In genomic region chr4:83049288-83049687, GRCm38 (mm10) we compare ENCODE assay signal across 13 mouse cellular contexts. TPM values are rescaled to one million over a fixed set of nuclear protein-coding genes. Genes with fewer than 3 reads are reported as not detected.
DNase-seq lines count a peak whose midpoint lies in the region; ATAC-seq and TF ChIP-seq lines count a peak whose summit lies in the region.
"Had no signal": no experiment of that assay in that cellular context is flagged by ENCODE, and none has a peak within 500 bp of the region (broad histone marks: within the 10 kb centered on the region; RNA-seq: fewer than 3 reads in every experiment).

No protein-coding gene starts in this region.

- no peak for DNase-seq in forebrain, embryonic 10.5 days (ENCODE audit: extremely low spot score, low spot score)
- no peak for DNase-seq in intestine, embryonic 14.5 days (ENCODE audit: low spot score)
- no peak for DNase-seq in neural tube, embryonic 10.5 days (ENCODE audit: extremely low spot score, low spot score)
- DNase-seq in right cerebral cortex, postnatal 10 days (ENCODE audit: low spot score in 2 of 2): no peak
- no peak for DNase-seq in right cerebral cortex, adult 18-20 months
- DNase-seq: adrenal gland, postnatal 14 days; forebrain, postnatal 0 days; gastrocnemius, postnatal 25 days; lung, postnatal 4 days had no signal

- no peaks in the 10 kb centered on the region for H3K36me3 ChIP-seq in forebrain, embryonic 10.5 days (replicated peaks)
- H3K36me3 ChIP-seq in forebrain, embryonic 13.5 days (ENCODE audit: poor library complexity, severe bottlenecking): no peaks in the 10 kb centered on the region
- no peaks in the 10 kb centered on the region for H3K36me3 ChIP-seq in intestine, embryonic 14.5 days (ENCODE audit: control insufficient read depth, insufficient read depth, low read length)
- H3K36me3 ChIP-seq in intestine, postnatal 0 days (ENCODE audit: control insufficient read depth, insufficient read depth): no peaks in the 10 kb centered on the region
- no peaks in the 10 kb centered on the region for H3K36me3 ChIP-seq in neural tube, embryonic 12.5 days

- H3K9ac ChIP-seq in forebrain, embryonic 13.5 days: no peak overlapping the region
- no peak overlapping the region for H3K9ac ChIP-seq in intestine, embryonic 14.5 days (ENCODE audit: low read length)
- no peak overlapping the region for H3K9ac ChIP-seq in intestine, postnatal 0 days (ENCODE audit: low read depth, low read length)
- no peak overlapping the region for H3K9ac ChIP-seq in neural tube, embryonic 12.5 days
- H3K9ac ChIP-seq: forebrain, postnatal 0 days had no signal

- H3K4me1 ChIP-seq in forebrain, embryonic 10.5 days: peaks cover 84% of the 10 kb centered on the region
- H3K4me1 ChIP-seq in forebrain, embryonic 13.5 days: peaks cover 30% of the 10 kb centered on the region
- H3K4me1 ChIP-seq in intestine, embryonic 14.5 days (replicated peaks; ENCODE audit: control insufficient read depth, insufficient read depth, low read length): peaks cover 26% of the 10 kb centered on the region
- H3K4me1 ChIP-seq in intestine, postnatal 0 days (replicated peaks; ENCODE audit: control insufficient read depth, insufficient read depth, low read length): no peaks in the 10 kb centered on the region
- peaks cover 43% of the 10 kb centered on the region for H3K4me1 ChIP-seq in neural tube, embryonic 12.5 days

- 22% methylated on average over 3 of the region's 3 CpGs for WGBS in forebrain, embryonic 10.5 days
- WGBS in forebrain, embryonic 13.5 days: 42% methylated on average over 3 of the region's 3 CpGs
- 24% methylated on average over 3 of the region's 3 CpGs for WGBS in intestine, embryonic 14.5 days
- 46% methylated on average over 3 of the region's 3 CpGs for WGBS in intestine, postnatal 0 days
- 32% methylated on average over 3 of the region's 3 CpGs for WGBS in neural tube, embryonic 12.5 days

- no peak overlapping the region for H3K4me2 ChIP-seq in forebrain, embryonic 13.5 days
- H3K4me2 ChIP-seq in intestine, embryonic 14.5 days (ENCODE audit: low read length): peak overlapping the region; percentile 51
- H3K4me2 ChIP-seq in intestine, postnatal 0 days (replicated peaks; ENCODE audit: low read depth): no peak overlapping the region
- 0 out of 2 replicates have a peak overlapping the region, but pooled peaks have one; percentile 9 for H3K4me2 ChIP-seq in neural tube, embryonic 12.5 days (replicated peaks)

- H3K4me3 ChIP-seq in forebrain, embryonic 10.5 days: no peak overlapping the region; the same call in 1 of the 2 replicates
- no peak overlapping the region for H3K4me3 ChIP-seq in forebrain, embryonic 13.5 days
- H3K4me3 ChIP-seq in intestine, embryonic 14.5 days (ENCODE audit: low read depth, low read length): peak overlapping the region; percentile 44; the same call in 1 of the 2 replicates
- no peak overlapping the region for H3K4me3 ChIP-seq in intestine, postnatal 0 days (ENCODE audit: low read depth, low read length)
- H3K4me3 ChIP-seq in neural tube, embryonic 12.5 days: no peak overlapping the region

- peak overlapping the region; percentile 25; the same call in 1 of the 2 replicates for H3K27ac ChIP-seq in forebrain, embryonic 10.5 days
- no peak overlapping the region for H3K27ac ChIP-seq in forebrain, embryonic 13.5 days
- H3K27ac ChIP-seq in intestine, embryonic 14.5 days (ENCODE audit: low read depth): no peak overlapping the region
- H3K27ac ChIP-seq in intestine, postnatal 0 days (ENCODE audit: low read depth, low read length): no peak overlapping the region
- H3K27ac ChIP-seq in neural tube, embryonic 12.5 days: no peak overlapping the region

- ATAC-seq in forebrain, embryonic 13.5 days: no peak
- no peak for ATAC-seq in intestine, embryonic 14.5 days (replicated peaks; ENCODE audit: low FRiP score, low TSS enrichment, low read depth)
- no peak for ATAC-seq in intestine, postnatal 0 days
- ATAC-seq in neural tube, embryonic 12.5 days (ENCODE audit: low FRiP score, low read depth): no peak
- ATAC-seq: forebrain, postnatal 0 days; inflammation-experienced regulatory T-cells, adult 6 months had no signal

- peaks cover 48% of the 10 kb centered on the region for H3K27me3 ChIP-seq in forebrain, embryonic 10.5 days (ENCODE audit: poor library complexity, severe bottlenecking)
- H3K27me3 ChIP-seq in forebrain, embryonic 13.5 days: peaks cover 11% of the 10 kb centered on the region
- no peaks in the 10 kb centered on the region for H3K27me3 ChIP-seq in intestine, embryonic 14.5 days (replicated peaks; ENCODE audit: control insufficient read depth, insufficient read depth, low read length)
- H3K27me3 ChIP-seq in intestine, postnatal 0 days (replicated peaks; ENCODE audit: control insufficient read depth, insufficient read depth, low read length): no peaks in the 10 kb centered on the region; the same call in 1 of the 2 replicates
- peaks cover 3% of the 10 kb centered on the region; the same call in 1 of the 2 replicates for H3K27me3 ChIP-seq in neural tube, embryonic 12.5 days (replicated peaks)

- TF ChIP-seq CTCF in intestine, postnatal 0 days (IDR thresholded peaks at IDR 0.05; ENCODE audit: low read depth): no peak

- H3K9me3 ChIP-seq in forebrain, embryonic 10.5 days: no peaks in the 10 kb centered on the region
- H3K9me3 ChIP-seq in forebrain, embryonic 13.5 days (replicated peaks): no peaks in the 10 kb centered on the region
- no peaks in the 10 kb centered on the region for H3K9me3 ChIP-seq in intestine, embryonic 14.5 days (ENCODE audit: control insufficient read depth, low read length)
- H3K9me3 ChIP-seq in intestine, postnatal 0 days (ENCODE audit: control insufficient read depth): no peaks in the 10 kb centered on the region
- H3K9me3 ChIP-seq in neural tube, embryonic 12.5 days: no peaks in the 10 kb centered on the region

RNA-seq across cellular contexts. Expression of gene Frem1, which starts 2.9 kb away (rescaled TPM):
- polyA plus RNA-seq in forebrain, embryonic 10.5 days (2016; fragmentation: Nextera tagmentation; extraction: Ambion mirVana): 6.2 and 7.2 TPM in 2 replicates
- polyA plus RNA-seq in forebrain, embryonic 13.5 days (2015; fragmentation: Nextera tagmentation; extraction: Ambion mirVana): 1.7 and 1.8 TPM in 2 replicates
- polyA plus RNA-seq in intestine, embryonic 14.5 days (2014; fragmentation: Nextera tagmentation; extraction: Ambion mirVana): 18.2 and 19.5 TPM in 2 replicates
- 1.5 and 1.6 TPM in 2 replicates for polyA plus RNA-seq in intestine, postnatal 0 days (2015; fragmentation: Nextera tagmentation; extraction: Ambion mirVana)
- 2.5 and 2.7 TPM in 2 replicates for polyA plus RNA-seq in neural tube, embryonic 12.5 days (2016; fragmentation: Nextera tagmentation; extraction: Ambion mirVana)
- polyA plus RNA-seq: inflammation-experienced regulatory T-cells, adult 6 months had no signal

Comparison
In these comparisons a context has a peak if more than half of its experiments do, and no peak if none do; other contexts are left out.
1. H3K4me2 ChIP-seq: peak in intestine, embryonic 14.5 days (single experiment) and neural tube, embryonic 12.5 days (single experiment); none in forebrain, embryonic 13.5 days (single experiment) and intestine, postnatal 0 days (single experiment).